Mouse (Mus musculus) heart, postnatal 0 days (tissue): ENCODE data around the gene Gm9733. TPM values are rescaled to one million over a fixed set of nuclear protein-coding genes. Genes with fewer than 3 reads are reported as not detected.

Source experiments
- ATAC-seq: fragments of 200-750 bp; cut with Nextera tagmentation; 2 replicates; pipeline ENCODE4 v1.8.0; 2017; ENCODE audit warnings: low read depth, moderate number of reproducible peaks, moderate library complexity; ENCODE audit not compliant: insufficient read depth
- DNase-seq: peaks from one replicate; pipeline ENCODE4 v3.0.0-alpha.2; 2016; ENCODE audit warnings: low spot score
- H3K27ac ChIP-seq: fragments of 300-500 bp; sonication (generic); 2 replicates; pipeline ENCODE4 v1.5.1; 2014; ENCODE audit warnings: low read depth, mild to moderate bottlenecking
- H3K27me3 ChIP-seq: fragments of 300-500 bp; sonication (generic); 2 replicates; pipeline ENCODE4 v1.6.1; 2014; ENCODE audit warnings: low read length, mixed read lengths; ENCODE audit not compliant: control insufficient read depth, insufficient read depth
- H3K36me3 ChIP-seq: fragments of 300-500 bp; sonication (generic); replicated peaks from 2 replicates; pipeline ENCODE4 v1.6.1; 2014; ENCODE audit warnings: low read length, mixed read lengths; ENCODE audit not compliant: control insufficient read depth, insufficient read depth
- H3K4me1 ChIP-seq: fragments of 300-500 bp; sonication (generic); 2 replicates; pipeline ENCODE4 v1.6.1; 2014; ENCODE audit warnings: antibody characterized with exemption; ENCODE audit not compliant: control insufficient read depth, insufficient read depth
- H3K4me2 ChIP-seq: fragments of 300-500 bp; sonication (generic); 2 replicates; pipeline ENCODE4 v1.6.1; 2014; ENCODE audit warnings: low read depth, mild to moderate bottlenecking, low read length, moderate library complexity
- H3K4me3 ChIP-seq: fragments of 300-500 bp; sonication (generic); 2 replicates; pipeline ENCODE4 v1.5.1; 2014; ENCODE audit warnings: low read depth, low read length
- H3K9ac ChIP-seq: fragments of 300-500 bp; sonication (generic); replicated peaks from 2 replicates; pipeline ENCODE4 v1.6.1; 2014; ENCODE audit warnings: low read depth, low read length, mixed read lengths
- H3K9me3 ChIP-seq: fragments of 300-500 bp; sonication (generic); replicated peaks from 2 replicates; pipeline ENCODE4 v1.6.1; 2016; ENCODE audit warnings: low read length; ENCODE audit not compliant: control insufficient read depth
- CTCF ChIP-seq: IDR thresholded peaks from 2 replicates; pipeline ENCODE4 v1.5.1; 2016; ENCODE audit warnings: antibody characterized with exemption, control low read depth, low read depth
- WGBS: fragments of 180-500 bp; shearing (Covaris S2); extraction: QIAGEN DNeasy Blood & Tissue Kit; methylation state at CpG from one replicate; pipeline ENCODE4 v1.1.7; 2014; 5-methylcytosine and 5-hydroxymethylcytosine counted together
- polyA plus RNA-seq: library from polyadenylated mRNA; unstranded; fragments of >200 nt; fragmentation: Nextera tagmentation; extraction: Ambion mirVana; gene quantifications from 2 replicates; pipeline ENCODE4 v1.2.1, GENCODE M21; 2015
- total RNA-seq: library from RNA; depleted of rRNA; stranded (reverse); fragments of >200 nt; gene quantifications from 2 replicates; pipeline ENCODE4 v1.2.3, GENCODE M21; 2014; ENCODE audit warnings: low replicate concordance; rRNA removed

Gene Gm9733
- total and polyA plus RNA-seq, 2 experiments from 2014 or later = 0.33 TPM; not detected in 1

GRCm38 (mm10) chr3:15255726-15256125, 76.4 kb downstream of the Gm9733 start:
- no peak for ATAC-seq
- no peak overlapping the region for H3K9ac ChIP-seq
- 74% methylated on average over 6 of the region's 6 CpGs for WGBS
- H3K4me1 ChIP-seq = no peaks in the 10 kb centered on the region
- no peak for TF ChIP-seq CTCF
- no peak for DNase-seq
- no peak overlapping the region for H3K4me2 ChIP-seq
- no peak overlapping the region for H3K27ac ChIP-seq
- H3K27me3 ChIP-seq = no peaks in the 10 kb centered on the region
- no peaks in the 10 kb centered on the region for H3K36me3 ChIP-seq
- no peaks in the 10 kb centered on the region for H3K9me3 ChIP-seq
- H3K4me3 ChIP-seq = no peak overlapping the region

Other genes starting within 250 kb of the Gm9733 start
- gene Sirpb1a, start 94.2 kb upstream of the Gm9733 start, total RNA-seq = 28.6 TPM in 1 of 2 replicates, not detected in the other
- gene Sirpb1a, start 94.2 kb upstream of the Gm9733 start, polyA plus RNA-seq = 0.07 and 0.08 TPM in 2 replicates
- gene Sirpb1b, start 242.8 kb upstream of the Gm9733 start, total RNA-seq = not detected in 2 replicates
- gene Sirpb1b, start 242.8 kb upstream of the Gm9733 start, polyA plus RNA-seq = 0.20 and 0.44 TPM in 2 replicates